Mouse (Mus musculus) left cerebral cortex, adult 2 months (tissue): ENCODE results near the gene Med8. TPM values are rescaled to one million over a fixed set of nuclear protein-coding genes. Genes with fewer than 3 reads are reported as not detected.

Experiments used
- DNase-seq, 2 experiments: peaks; one replicate each; pipeline ENCODE4 v3.0.0; 2021 to 2022; ENCODE audit warnings: low spot score in 2 of 2, mixed read lengths in 1 of 2; ENCODE audit errors: extremely low spot score in 1 of 2
- H3K27ac ChIP-seq: fragments of 200-600 bp; 2 replicates; pipeline ENCODE4 v1.8.1; 2022
- H3K4me3 ChIP-seq: fragments of 200-600 bp; 2 replicates; pipeline ENCODE4 v1.8.1; 2022
- CTCF ChIP-seq: fragments of 200-600 bp; IDR thresholded peaks from 2 replicates; pipeline ENCODE4 v1.8.1; 2022; ENCODE audit warnings: antibody characterized with exemption, mild to moderate bottlenecking, moderate library complexity
- intact Hi-C: fragments of 180-260 bp; cut with DNase I; formaldehyde crosslinking; loops from one replicate; pipeline ENCODE4 v1.15.1; 2025
- total RNA-seq, 2 experiments: library from RNA; stranded (reverse); gene quantifications; 2 replicates each; pipeline ENCODE4 v1.2.3; 2021

Gene Med8
- total RNA-seq, 2 experiments from 2014 or later = 54.2 to 63.5 TPM

DNA sequence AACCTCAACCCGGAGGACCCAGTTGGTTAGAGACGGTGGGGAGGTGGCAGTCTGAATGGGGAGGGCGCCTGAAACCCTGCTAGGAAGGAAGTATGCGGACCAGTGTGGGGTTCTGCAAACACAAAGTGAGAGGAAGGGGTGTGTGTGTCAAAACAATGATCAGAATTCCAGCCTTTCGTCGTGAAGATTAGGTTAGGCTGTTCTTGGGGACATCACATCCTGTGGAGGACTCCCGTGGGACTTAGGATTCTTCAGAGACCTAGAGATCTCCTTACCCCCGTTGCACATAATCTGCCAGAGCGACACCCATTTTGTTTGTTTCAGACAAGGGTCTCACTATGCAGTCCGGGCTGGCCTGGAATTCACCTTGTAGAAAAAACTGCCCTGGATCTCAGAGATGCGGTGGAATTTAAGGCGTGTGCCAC is 28.7 kb downstream of the Med8 start:
- no peak for DNase-seq
- Histone ChIP-seq H3K4me3 (peak overlapping the region; percentile 49), H3K27ac (no peak overlapping the region; the same call in 1 of the 2 replicates)
- intact Hi-C loops = no loop called here
- no peak for TF ChIP-seq CTCF

DNA sequence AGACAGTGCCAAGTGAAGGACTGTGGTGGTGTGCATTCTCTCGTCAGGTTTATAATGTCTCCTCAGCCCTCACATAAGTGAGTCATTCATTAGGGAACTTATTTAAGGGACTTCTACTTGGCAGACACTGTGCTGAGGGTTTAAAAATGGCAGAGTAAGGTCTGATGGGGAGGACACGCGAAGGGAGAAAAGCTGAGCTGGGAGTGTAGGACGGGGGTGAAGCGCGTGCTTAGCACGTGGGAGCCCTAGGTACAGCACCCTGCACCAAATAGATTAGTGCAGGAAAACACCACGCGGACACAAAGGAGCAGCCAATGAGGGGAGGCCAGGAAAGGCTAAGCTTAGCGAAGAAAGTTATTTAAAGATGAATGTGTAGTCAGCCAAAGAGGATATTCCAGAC is 36.0 kb downstream of the Med8 start:
- no peak overlapping the region for H3K4me3 ChIP-seq
- intact Hi-C loops = loop anchor here (5.0 kb wide), 2 partner anchors 97 to 132 kb away; partner anchors contain the start of gene Tmem125
- DNase-seq = no peak

DNA sequence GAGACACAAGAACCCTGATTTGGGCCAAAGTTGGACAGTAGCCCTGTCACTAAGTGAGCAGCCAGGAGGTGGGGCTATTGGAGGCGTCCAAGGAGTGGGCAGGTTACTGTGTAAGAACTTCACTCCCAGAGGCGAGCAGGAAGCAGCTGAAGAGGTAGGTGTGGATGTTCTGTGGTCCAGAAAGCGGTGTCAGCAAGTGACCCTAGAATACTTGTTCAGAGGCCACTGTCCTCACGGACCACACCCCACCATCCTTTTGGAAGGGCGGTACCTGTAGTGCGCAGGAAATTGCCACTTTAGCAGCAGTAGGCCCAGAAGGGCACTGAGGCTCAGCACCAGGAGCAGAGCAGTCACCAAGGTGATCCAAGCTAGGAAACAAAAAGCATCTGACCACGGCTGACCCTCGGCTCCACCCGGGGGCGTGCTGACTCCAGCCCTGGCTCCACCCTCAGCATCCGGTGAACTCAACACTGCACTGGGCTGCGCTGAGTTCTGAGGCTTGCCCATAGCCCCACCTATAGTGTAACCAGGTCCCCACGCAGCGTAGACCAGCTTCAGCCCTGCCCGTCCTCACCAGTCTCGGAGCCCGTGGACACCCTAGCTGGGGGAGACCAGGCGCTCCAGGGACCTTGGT is 36.8 kb downstream of the Med8 start:
- Histone ChIP-seq H3K27ac (peak overlapping the region; percentile 67), H3K4me3 (peak overlapping the region; percentile 41)
- intact Hi-C loops = loop anchor here (5.0 kb wide), 2 partner anchors 96 to 131 kb away; partner anchors contain the start of gene Tmem125
- TF ChIP-seq CTCF = no peak; the same call in 1 of the 2 replicates
- DNase-seq = no peak

More for the DNA sequence above, 36.0 kb downstream of the Med8 start:
- TF ChIP-seq CTCF = no peak
- H3K27ac ChIP-seq = no peak overlapping the region

DNA sequence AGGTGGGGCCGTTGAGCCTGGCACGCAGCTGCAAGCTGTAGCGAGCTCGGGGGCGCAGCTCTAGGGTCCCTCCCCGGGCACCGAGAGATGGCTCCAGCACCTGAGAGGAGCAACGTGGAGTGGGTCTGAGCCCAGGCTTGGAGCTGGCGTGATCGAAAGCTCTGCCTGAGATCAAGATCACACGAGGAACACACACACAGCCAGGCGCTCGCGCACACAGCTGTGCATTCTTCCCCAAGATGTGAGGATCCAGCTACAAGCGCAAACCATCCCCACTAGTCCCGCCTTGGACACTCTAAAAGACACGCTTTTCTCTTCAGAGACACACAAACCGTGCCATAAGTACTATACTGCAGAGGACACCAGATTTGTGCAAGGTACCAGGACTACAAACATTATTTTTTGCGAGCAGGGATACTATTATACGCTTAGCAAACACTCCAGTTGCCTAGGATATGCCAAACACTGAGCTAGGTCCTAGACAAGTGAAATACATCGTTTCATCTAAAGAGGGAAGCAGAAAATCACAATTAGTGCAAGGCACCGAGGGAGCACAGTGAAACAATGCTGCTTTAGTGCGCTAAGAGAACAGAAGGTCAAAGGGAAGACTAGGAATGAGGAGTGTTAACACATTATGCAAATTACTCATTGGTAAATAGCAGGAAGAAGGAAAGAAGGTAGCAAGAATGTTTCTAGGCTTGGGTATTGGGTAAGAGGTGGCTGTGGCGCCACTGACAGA is 37.4 kb downstream of the Med8 start:
- H3K27ac ChIP-seq = peak overlapping the region; percentile 67
- no peak for DNase-seq
- H3K4me3 ChIP-seq = peak overlapping the region; percentile 41
- no peak; the same call in none of the 2 replicates for TF ChIP-seq CTCF
- intact Hi-C loops = loop anchor here (5.0 kb wide), 2 partner anchors 96 to 131 kb away; partner anchors contain the start of gene Tmem125

DNA sequence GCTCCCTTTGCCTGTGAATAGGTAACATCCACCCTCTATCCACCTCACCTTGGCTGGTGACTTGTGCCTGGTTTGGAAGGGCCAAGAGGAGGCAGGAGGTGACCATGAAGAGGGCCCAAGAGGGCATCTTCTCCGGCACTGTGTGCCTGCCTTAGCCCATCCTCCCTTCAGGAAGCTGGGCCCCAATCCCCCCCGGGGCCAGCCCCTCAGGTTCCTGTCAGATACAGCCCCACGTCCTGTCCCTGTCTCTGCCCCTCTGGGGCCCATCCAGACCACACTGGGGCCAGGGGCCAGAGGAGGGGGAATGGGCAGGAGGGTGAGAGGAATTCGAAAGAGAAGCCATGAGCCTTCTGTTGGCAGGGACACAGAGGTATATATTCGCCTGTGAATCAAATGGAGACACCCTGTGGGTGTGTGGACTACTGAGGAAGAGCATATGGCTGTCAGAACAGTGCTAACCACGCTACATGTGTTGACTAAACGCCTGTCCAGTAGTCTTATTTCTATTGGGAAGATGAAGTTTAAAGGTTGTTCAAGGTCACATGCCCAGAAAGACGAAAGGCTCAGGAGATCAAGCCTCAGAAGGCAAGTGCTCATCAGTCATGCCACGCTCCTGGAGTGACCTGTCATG is 48.3 kb downstream of the Med8 start, which contains the start of gene Mpl:
Gene Mpl (minus strand): TSS at position 169 of the 631 bp plus-strand sequence.
- Histone ChIP-seq H3K4me3 (no peak within 1 kb of the TSS), H3K27ac (no peak within 1 kb of the TSS)
- DNase-seq = no peak
- intact Hi-C loops = no loop called here
- no peak for TF ChIP-seq CTCF

DNA sequence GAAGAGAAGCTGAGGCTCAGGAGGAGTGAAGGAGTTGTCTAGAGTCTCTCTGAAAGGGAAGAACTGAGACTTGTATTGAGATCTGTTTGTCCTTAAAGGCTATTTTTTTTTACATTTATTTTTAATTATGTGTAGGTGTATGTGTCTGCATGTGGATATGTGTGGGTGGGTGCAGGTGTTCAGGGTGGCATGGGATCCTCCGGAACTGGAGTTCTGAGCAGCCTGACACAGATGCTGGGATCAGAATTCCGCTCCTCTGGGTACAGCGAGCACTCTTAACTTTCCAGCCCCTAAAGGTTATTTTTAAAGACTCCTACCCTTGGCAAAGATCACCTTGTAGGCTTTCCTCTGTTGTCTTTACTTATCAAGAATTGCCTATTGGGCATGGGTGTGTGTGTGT is 55.8 kb downstream of the Med8 start:
- Histone ChIP-seq H3K4me3 (no peak overlapping the region), H3K27ac (no peak overlapping the region)
- intact Hi-C loops = no loop called here
- no peak for TF ChIP-seq CTCF
- DNase-seq = no peak

Other genes with a start within 250 kb of the Med8 start
- gene Kdm4a, start 229.3 kb upstream of the Med8 start, total RNA-seq = 10 to 100 TPM; 39.6 to 41.0 TPM
- gene Ptprf, start 117.9 kb upstream of the Med8 start, total RNA-seq = 100 to 1,000 TPM; 118 to 119 TPM
- 10 to 100 TPM; 40.3 to 43.4 TPM for gene Szt2, start 64 bp upstream of the Med8 start, total RNA-seq
- 10 to 100 TPM; 18.6 to 25.3 TPM for gene Elovl1, start 18.8 kb downstream of the Med8 start, total RNA-seq
- gene Cdc20, start 28.0 kb downstream of the Med8 start, total RNA-seq = 1 to 10 TPM in 1 of 2 experiments, under 1 TPM in 1; 0.81 to 1.8 TPM
- gene Mpl, start 48.2 kb downstream of the Med8 start, total RNA-seq = 1 to 10 TPM in 1 of 2 experiments, under 1 TPM in 1; 0.79 to 1.4 TPM
- 1 to 10 TPM; 8.2 to 8.5 TPM for gene Tie1, start 80.7 kb downstream of the Med8 start, total RNA-seq
- not detected for gene 2610528J11Rik, start 117.7 kb downstream of the Med8 start, total RNA-seq
- 1 to 10 TPM; 5.0 to 7.1 TPM for gene Tmem125, start 134.7 kb downstream of the Med8 start, total RNA-seq
- under 1 TPM; 0.72 to 0.82 TPM for gene Cfap57, start 211.4 kb downstream of the Med8 start, total RNA-seq
- 10 to 100 TPM; 52.7 to 61.4 TPM for gene Ebna1bp2, start 211.5 kb downstream of the Med8 start, total RNA-seq
- gene Olfr62, start 249.6 kb downstream of the Med8 start, total RNA-seq = not detected